In genomic region chr6:113440686-113441085, GRCm38 (mm10) we compare ENCODE assay signal across 14 mouse cellular contexts. TPM values are rescaled to one million over a fixed set of nuclear protein-coding genes. Genes with fewer than 3 reads are reported as not detected.
"Had no signal": no experiment of that assay in that cellular context is flagged by ENCODE, and none has a peak within 500 bp of the region (broad histone marks: within the 10 kb centered on the region; RNA-seq: fewer than 3 reads in every experiment).

No protein-coding gene starts in this region.

- H3K27me3 ChIP-seq: limb, embryonic 13.5 days; liver, embryonic 13.5 days; midbrain, embryonic 13.5 days had no signal

- H3K36me3 ChIP-seq: liver, embryonic 13.5 days had no signal

- H3K9me3 ChIP-seq: limb, embryonic 10.5 days; limb, embryonic 13.5 days; liver, embryonic 13.5 days; midbrain, embryonic 13.5 days had no signal

- H3K4me2 ChIP-seq: limb, embryonic 13.5 days; liver, embryonic 13.5 days; lung, embryonic 14.5 days; midbrain, embryonic 13.5 days had no signal

- H3K27ac ChIP-seq: limb, embryonic 10.5 days; limb, embryonic 13.5 days; liver, embryonic 13.5 days; macrophage; midbrain, embryonic 13.5 days had no signal

- H3K4me3 ChIP-seq: limb, embryonic 10.5 days; limb, embryonic 13.5 days; liver, embryonic 13.5 days; midbrain, embryonic 13.5 days had no signal

- H3K9ac ChIP-seq: limb, embryonic 13.5 days; liver, embryonic 13.5 days; lung, embryonic 14.5 days; midbrain, embryonic 13.5 days had no signal

- ATAC-seq: midbrain, embryonic 13.5 days had no signal

RNA-seq across cellular contexts. Expression of gene Cidec, which starts 5.1 kb away (rescaled TPM):
- total RNA-seq: layer of hippocampus, adult 18-20 months; layer of hippocampus, postnatal 14 days; left cerebral cortex, adult 18-20 months; left cerebral cortex, postnatal 25 days; megakaryocyte, adult 5-6 weeks; midbrain, postnatal 0 days had no signal
- polyA plus RNA-seq: kidney, embryonic 16.5 days; limb, embryonic 10.5 days; limb, embryonic 13.5 days; lung, embryonic 14.5 days; macrophage; midbrain, embryonic 13.5 days; neural tube, embryonic 14.5 days had no signal

RNA-seq across cellular contexts. Expression of gene Il17re, which starts 17.6 kb away (rescaled TPM):
- total RNA-seq: megakaryocyte, adult 5-6 weeks had no signal
- polyA plus RNA-seq: macrophage had no signal

RNA-seq across cellular contexts. Expression of gene Il17rc, which starts 30.5 kb away (rescaled TPM):
- total RNA-seq: megakaryocyte, adult 5-6 weeks had no signal
- polyA plus RNA-seq: macrophage had no signal
